Mouse (Mus musculus): Measurements from ENCODE around the gene Ndufaf2.

Gene Ndufaf2

DNA sequence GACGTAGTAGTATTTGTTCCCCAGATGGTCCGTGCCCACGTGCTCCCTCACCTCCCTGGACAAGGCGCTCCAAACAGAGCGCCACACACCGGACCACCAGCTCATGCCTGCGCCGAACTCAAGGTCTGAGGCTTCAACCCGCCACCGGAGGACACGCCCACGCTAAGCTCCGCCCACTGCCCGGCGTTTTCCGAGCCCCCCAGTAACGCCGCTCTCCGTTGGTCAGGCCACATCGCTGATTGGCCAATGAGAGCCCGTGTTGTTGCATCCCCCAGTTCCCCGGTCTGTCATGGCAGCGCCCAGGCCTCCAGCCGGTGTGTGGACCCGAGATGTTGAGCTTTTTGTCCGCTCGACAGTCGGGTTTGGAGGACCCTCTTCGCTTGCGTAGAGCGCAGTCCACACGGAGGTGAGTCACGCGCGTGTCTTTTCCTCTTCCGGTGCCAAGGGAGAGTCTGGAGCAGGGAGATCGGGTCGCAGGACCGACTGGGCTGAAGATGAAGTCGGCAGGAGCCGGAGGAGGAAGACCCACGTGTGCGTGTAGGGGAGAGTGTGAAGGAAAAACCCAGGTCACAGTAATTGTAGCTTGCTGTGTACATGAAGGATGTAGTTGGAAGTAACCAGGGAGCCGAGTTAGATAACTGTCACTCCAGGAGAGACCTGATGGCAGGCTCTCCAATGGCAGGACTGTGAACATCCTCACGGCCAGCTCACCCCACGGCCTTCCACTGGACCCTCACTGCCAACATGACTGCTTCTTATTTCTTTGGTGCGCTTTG lies at the start of gene Ndufaf2, which contains the start of gene Ercc8:
Gene Ndufaf2, minus strand, starts transcription at position 159 of the 776 bp plus-strand sequence.
Gene Ercc8, plus strand, starts transcription at position 267 of the 776 bp plus-strand sequence.
- in situ Hi-C loops (cut with MboI; ENCODE audit: low pct_unique_long_range_greater_than_20kb in 1 of 2, low sequenced_read_pairs in 2 of 2, unreplicated experiment in 1 of 2) = no loop called here

DNA sequence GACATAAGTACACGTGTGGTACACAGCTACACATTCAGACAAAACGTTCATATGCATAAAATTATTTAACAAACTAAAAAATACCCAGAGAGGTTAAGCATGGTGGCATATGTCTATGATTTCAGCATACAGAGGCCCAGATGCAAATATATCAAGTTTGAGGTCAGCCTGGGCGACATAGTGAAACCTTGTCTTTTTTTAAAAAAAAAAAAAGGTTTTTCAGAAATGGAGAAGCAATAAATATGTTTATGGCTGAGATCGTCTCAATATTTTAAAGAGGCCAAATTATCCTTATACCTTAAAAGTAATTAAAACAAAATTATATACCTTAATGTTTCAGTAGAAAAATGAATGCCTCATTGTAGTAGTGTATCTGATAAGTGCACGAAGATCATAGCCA lies 49.7 kb upstream of the Ndufaf2 start:
- in situ Hi-C loops (cut with MboI; ENCODE audit: low pct_unique_long_range_greater_than_20kb in 1 of 2, low sequenced_read_pairs in 2 of 2, unreplicated experiment in 1 of 2) = no loop called here

DNA sequence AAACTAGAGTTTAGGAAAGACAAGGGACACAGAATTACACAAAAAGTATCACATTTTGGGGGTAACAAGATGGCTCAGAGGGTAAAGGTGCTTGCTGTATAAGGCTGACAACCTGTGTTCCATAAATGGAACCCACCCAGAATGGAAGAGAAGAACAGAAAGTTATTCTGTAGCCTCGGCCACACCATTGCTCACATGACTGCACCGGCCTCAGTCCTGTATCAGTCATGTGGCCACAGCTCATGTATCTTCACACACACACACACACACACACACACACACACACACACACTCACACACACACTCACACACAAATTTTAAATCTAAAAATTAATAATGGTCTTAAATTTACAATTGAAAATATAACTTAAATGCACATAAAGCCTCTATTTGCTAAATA lies 49.0 kb upstream of the Ndufaf2 start:
- in situ Hi-C loops (cut with MboI; ENCODE audit: low pct_unique_long_range_greater_than_20kb in 1 of 2, low sequenced_read_pairs in 2 of 2, unreplicated experiment in 1 of 2) = no loop called here

DNA sequence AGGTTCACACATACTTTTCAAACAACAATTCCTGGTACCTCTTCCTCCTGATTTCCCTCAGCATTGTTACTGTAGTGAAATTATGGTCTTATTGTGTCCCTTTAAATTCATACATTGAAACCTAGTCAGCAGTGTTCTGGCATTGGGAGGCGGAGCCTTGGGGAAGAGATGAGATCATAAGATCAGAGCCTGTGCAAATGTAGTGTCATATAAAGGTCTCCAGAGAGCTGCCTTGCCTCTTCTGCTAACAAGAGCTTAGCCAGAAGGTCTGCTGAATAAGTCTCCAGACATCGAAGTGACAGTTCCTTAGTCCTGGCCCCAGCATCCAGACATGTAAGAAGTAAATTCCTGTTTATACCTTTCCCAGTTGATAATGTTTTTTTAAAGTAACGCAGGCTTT lies 46.4 kb upstream of the Ndufaf2 start:
- in situ Hi-C loops (cut with MboI; ENCODE audit: low pct_unique_long_range_greater_than_20kb in 1 of 2, low sequenced_read_pairs in 2 of 2, unreplicated experiment in 1 of 2) = no loop called here

DNA sequence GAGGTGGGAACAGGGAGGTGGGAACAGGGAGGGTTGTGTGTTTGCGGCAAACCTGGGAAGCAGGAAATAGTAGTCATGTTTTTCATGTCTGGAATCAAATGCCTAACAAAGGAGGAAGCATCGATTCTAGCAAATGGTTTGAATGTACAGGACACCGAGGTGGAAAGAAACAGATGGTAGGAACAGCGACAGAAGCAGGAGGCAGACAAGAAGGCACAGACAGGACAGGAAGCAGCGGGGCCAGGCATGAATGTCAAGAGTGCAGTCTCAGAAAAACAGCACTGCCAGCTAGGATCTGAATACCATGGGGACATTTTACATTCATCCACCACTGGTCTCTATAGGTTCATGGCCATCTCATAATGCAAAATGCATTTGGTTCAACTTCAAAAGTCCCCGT lies 37.1 kb upstream of the Ndufaf2 start:
- in situ Hi-C loops (cut with MboI; ENCODE audit: low pct_unique_long_range_greater_than_20kb in 1 of 2, low sequenced_read_pairs in 2 of 2, unreplicated experiment in 1 of 2) = loop anchor here in 1 of 2 experiments (10.0 kb wide), 1 partner anchor 139 kb away; no protein-coding TSS in a partner anchor

DNA sequence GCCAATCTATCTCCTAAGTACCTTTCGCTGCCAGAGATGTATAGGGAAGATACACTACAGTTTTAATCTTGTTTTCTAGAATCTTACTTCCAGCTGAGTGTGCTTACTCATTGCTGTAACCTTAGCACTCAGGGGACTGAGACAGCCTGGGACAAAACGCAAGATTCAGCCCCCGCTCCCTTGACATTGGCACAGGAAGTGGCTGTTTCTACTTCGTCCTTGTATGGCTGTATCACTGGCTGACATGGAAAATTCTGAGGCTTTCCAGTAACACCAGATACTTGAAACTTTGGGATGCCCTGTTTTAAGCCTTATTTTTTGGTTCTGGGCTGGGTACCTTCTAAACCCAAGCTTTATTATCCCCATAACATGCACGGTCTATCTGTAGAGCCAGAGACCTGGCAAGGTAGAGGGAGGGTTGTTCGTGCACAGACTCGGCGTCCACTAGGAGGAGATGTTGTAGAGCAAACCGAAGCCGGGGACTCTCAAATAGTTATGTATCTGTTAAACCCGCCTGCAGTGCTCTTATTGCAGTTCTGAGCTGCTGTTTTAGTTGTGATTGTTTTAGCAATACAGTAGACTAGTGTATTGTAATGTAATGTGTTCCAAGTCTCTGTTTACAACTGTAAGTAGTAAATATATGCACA lies 32.8 kb upstream of the Ndufaf2 start:
- in situ Hi-C loops (cut with MboI; ENCODE audit: low pct_unique_long_range_greater_than_20kb in 1 of 2, low sequenced_read_pairs in 2 of 2, unreplicated experiment in 1 of 2) = loop anchor here in 1 of 2 experiments (10.0 kb wide), 1 partner anchor 144 kb away; no protein-coding TSS in a partner anchor

DNA sequence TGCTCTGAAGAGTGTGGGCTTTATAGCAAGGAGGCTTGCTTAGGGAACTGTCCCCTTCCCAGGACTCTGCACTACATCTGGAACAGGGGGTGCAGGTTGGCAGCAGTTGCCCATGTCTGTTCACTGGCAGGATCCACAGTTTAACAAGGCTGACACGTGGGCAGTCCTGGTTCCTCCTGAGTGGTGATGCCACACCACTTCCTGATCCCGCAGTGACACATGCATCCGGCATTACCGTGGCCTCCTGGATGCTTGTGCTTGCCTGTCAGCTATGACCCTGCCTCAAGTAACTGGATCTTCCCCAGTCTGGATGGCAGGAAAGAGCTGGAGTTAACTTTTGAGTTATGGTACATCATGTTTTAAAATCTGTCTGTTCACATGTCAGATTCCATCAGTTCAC lies 29.6 kb upstream of the Ndufaf2 start:
- in situ Hi-C loops (cut with MboI; ENCODE audit: low pct_unique_long_range_greater_than_20kb in 1 of 2, low sequenced_read_pairs in 2 of 2, unreplicated experiment in 1 of 2) = no loop called here

DNA sequence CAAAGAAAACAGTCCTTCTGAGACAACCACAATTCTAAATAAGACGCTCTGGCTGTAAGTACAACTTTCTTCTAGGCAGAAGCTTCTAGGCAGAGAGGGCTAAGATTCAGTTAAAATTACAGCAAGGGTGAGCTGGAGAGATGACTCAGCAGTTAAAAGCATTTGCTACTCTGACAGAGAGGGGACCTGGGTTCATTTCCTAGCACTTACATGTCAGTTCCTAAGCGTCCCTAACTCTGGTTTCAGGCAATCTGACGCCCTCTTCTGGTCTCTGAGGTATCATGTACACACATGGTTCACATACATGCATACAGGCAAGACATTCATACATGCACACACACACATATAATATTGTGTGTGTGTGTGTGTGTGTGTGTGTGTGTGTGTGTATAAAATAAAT lies 27.1 kb upstream of the Ndufaf2 start:
- in situ Hi-C loops (cut with MboI; ENCODE audit: low pct_unique_long_range_greater_than_20kb in 1 of 2, low sequenced_read_pairs in 2 of 2, unreplicated experiment in 1 of 2) = no loop called here

DNA sequence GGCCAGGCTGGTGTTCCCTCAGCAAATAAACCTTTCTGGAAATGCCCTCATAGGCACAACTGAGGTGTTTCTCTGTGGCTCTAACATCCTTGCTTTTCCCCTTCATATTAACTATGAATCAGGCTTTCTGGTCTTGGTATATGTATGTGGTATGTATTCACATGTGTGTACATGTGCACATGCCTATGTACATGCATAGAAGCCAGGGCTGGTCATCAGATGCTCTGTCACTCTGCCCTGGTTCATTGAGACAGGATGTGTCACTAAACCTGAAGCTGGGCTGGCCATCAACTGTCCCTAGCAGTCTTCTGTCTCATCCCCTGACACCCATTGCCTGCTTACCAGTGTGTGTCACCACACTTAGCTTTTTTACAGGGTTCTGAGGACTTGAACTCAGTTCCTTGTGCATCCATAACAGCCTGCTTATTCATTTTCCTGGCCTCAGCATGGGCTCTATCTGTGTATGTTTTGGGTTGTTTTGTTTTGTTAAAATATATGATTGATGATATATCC lies 26.4 kb upstream of the Ndufaf2 start:
- in situ Hi-C loops (cut with MboI; ENCODE audit: low pct_unique_long_range_greater_than_20kb in 1 of 2, low sequenced_read_pairs in 2 of 2, unreplicated experiment in 1 of 2) = no loop called here

DNA sequence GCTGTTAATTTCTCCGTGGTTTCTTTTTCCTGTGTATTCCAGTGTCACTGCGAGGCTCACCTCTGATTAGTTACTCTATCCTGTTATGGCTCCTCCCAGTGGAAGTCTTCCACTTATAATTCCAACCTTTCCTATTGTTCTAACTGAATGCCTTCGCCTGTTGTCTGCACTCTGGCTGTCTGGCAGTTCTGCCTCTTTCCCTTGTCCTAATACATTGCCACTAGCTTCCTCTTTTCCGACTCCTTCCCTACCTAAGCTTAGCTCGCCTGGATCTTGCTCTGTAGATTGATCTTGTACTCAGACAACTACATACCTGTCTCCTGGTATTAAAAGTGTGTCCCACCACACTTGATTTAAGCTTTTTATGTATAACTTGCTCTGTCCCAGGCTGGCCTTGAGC lies 22.4 kb upstream of the Ndufaf2 start:
- in situ Hi-C loops (cut with MboI; ENCODE audit: low pct_unique_long_range_greater_than_20kb in 1 of 2, low sequenced_read_pairs in 2 of 2, unreplicated experiment in 1 of 2) = no loop called here

DNA sequence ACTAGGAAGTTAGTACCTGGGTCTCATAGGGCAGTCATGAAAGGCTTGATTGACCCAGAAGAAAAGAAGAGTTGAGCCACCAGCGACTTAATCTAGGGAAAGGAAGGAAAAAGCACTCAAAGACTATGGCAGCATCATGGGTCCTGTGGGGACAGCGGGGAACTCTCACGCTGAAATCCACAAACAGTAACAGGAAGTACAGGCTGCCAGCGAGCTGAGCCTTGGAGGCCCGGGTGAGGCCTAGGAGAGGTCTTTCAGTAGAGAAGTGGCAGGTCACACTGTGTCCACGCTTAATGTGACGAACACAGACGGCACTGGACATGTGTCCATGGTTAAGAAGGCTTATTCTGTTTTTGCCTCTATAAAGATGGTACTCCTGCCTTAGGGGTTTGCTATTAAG lies 21.2 kb upstream of the Ndufaf2 start:
- in situ Hi-C loops (cut with MboI; ENCODE audit: low pct_unique_long_range_greater_than_20kb in 1 of 2, low sequenced_read_pairs in 2 of 2, unreplicated experiment in 1 of 2) = no loop called here

DNA sequence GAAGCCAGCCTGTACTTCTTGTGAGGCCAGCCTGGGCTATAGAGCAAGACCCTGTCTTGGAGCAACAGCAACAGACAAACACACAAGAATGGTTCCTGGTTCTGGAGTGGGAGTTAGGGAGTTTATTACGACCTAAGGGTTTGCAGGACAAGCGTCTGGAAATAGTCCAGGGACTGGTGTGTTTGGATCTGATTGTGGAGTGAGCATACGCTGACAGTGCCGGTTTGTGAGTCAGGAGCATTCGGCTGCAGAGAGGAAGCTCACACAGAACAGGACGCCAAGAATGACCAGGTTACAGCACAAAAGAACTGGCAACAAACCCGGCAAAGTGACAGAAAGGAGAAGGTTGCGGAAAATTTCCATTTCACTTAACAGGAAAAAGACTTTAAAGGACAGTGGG lies 12.1 kb upstream of the Ndufaf2 start:
- in situ Hi-C loops (cut with MboI; ENCODE audit: low pct_unique_long_range_greater_than_20kb in 1 of 2, low sequenced_read_pairs in 2 of 2, unreplicated experiment in 1 of 2) = no loop called here

DNA sequence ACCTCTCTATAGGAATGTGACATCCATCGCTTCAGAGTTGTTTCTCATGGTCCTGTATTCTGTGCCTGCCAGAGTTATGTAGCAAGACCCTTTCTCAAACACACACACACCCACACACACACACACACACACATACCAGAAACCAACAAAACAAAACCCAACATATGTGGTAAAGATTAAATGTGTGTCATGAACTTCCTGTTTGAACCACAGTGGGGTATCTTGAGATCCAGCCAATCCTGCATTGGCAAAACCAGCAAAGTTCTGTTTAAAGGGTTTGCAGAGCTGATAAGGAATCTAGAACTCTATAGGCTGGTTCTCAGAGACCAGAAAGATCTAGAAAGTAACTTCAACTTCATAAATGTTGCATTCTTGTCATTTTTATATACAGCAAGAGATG lies 11.6 kb upstream of the Ndufaf2 start:
- in situ Hi-C loops (cut with MboI; ENCODE audit: low pct_unique_long_range_greater_than_20kb in 1 of 2, low sequenced_read_pairs in 2 of 2, unreplicated experiment in 1 of 2) = no loop called here

DNA sequence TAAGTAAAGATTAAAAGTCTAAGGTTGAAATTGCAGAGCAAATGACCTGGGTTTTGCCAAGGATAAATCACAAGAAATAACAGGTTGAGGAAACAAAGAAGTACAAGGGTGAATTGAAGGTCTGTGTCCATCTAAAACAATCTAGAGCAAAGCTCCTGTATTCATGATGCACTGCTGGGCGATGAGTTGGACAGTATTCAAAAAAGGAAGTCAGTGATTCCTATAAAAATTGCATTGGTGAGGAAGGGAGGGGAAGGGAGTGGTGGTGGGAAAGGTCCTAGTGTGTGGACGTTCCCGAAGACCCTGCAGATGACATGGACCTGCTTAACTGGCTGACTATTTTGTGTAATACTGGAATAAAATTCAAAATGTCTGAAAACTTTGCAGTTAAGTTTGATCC lies 6.2 kb upstream of the Ndufaf2 start:
- in situ Hi-C loops (cut with MboI; ENCODE audit: low pct_unique_long_range_greater_than_20kb in 1 of 2, low sequenced_read_pairs in 2 of 2, unreplicated experiment in 1 of 2) = loop anchor here in 1 of 2 experiments (10.0 kb wide), 1 partner anchor 160 kb away; no protein-coding TSS in a partner anchor

DNA sequence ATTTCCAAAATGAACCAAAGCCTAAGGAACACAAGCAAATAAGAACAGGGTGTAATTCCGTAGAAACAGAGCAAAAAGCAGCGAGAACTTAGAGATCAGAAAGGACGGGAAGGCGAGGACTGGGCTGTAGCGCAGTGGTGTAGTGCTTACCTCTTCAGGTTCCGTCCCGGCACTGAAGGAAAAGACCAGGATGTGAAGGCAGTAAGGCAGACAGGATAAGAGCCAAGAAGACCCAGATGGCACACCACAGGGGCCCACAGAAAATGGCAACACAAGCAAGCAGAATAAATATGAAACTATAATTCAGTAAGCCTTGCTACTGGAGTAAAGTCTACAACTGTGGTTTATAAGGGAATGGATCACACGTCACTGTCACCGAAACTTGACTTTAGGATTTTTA lies 5.5 kb upstream of the Ndufaf2 start:
- in situ Hi-C loops (cut with MboI; ENCODE audit: low pct_unique_long_range_greater_than_20kb in 1 of 2, low sequenced_read_pairs in 2 of 2, unreplicated experiment in 1 of 2) = loop anchor here in 1 of 2 experiments (10.0 kb wide), 1 partner anchor 161 kb away; no protein-coding TSS in a partner anchor

DNA sequence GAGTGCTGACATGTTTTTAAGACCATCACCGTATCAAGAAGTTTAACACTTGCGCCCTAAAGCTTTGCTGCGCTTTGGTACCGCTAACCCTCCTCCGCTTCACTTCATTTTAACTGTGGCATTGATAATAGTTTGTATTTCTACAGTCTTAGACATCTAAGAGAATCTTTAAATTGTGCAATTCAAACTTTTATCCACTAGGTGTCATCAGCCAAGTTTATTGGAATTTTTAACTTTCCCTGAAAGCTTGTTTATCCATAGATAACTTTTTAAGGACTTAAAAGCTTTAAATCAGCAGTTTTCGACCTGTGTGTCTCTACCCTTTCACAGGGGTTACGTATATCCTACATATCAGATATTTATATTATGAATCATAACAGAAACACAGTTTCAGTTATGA lies 1.5 kb upstream of the Ndufaf2 start:
- in situ Hi-C loops (cut with MboI; ENCODE audit: low pct_unique_long_range_greater_than_20kb in 1 of 2, low sequenced_read_pairs in 2 of 2, unreplicated experiment in 1 of 2) = loop anchor here in 1 of 2 experiments (10.0 kb wide), 1 partner anchor 165 kb away; no protein-coding TSS in a partner anchor

DNA sequence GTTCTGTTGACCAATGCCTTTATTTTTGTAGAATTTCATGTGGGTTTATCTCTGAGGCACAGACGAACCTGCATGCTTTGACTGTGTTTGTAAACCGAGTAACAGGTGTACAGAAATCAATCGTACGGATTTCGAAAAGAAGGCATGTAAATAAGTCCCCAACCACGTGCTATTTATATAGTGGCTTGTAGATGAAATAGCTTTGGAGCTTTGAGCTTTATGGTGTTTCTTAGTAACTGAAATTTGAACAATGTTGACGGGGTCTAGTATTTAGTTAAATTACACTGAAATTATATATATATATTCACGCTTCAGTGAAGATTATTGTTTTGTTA lies 785 bp upstream of the Ndufaf2 start:
- in situ Hi-C loops (cut with MboI; ENCODE audit: low pct_unique_long_range_greater_than_20kb in 1 of 2, low sequenced_read_pairs in 2 of 2, unreplicated experiment in 1 of 2) = no loop called here

DNA sequence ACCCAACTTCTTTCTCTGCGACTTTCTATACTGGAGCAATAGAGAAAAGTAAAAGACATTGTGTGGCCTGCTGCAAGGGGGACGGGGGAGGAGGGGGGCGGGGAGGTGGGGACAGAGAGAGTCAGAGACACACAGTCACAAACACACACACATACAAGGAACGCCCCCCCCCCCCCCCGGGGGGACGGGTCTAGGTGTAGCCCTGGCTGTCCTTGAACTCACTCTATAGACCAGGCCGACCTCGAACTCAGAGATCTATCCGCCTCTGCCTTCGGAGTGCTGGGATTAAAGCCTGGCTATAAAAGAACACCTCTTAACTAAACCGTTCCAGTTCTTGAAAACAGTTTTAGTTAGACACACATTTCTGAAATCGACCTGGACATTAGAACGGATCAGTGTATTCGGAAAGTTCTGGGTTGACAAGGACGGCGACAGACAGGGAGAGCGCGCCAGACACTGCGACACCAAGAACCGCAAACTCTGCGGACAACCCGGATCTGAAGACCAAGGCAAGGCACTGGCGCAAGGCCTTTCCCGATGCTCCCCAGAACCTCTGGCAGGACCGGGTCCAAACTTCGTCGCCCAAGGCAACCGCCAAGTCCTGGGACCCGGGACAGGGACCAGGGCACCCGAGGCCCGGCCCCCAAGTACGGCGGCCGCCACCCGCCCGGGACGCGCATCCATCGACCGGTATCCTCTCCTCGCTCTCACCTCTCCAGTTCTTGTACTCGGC lies 525 bp downstream of the Ndufaf2 start:
- in situ Hi-C loops (cut with MboI; ENCODE audit: low pct_unique_long_range_greater_than_20kb in 1 of 2, low sequenced_read_pairs in 2 of 2, unreplicated experiment in 1 of 2) = no loop called here

DNA sequence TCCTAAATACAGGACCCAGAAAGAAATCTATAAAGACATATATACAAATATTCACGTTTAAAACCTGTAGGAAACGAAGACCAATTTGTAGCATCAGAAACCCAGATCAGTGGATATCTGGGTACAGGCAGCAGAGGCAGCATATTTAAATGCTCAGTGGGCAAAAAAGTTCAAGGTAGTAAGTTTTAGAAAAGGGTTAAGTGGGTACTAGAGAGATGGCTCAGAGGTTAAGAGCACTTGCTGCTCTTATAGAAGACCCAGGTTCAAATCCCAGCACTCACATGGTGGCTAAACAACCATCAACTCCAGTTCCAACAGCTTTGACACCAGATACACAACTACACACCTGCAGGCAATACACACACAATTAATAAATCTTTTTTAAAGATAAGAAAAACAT lies 1.3 kb downstream of the Ndufaf2 start:
- in situ Hi-C loops (cut with MboI; ENCODE audit: low pct_unique_long_range_greater_than_20kb in 1 of 2, low sequenced_read_pairs in 2 of 2, unreplicated experiment in 1 of 2) = no loop called here
